Mouse (Mus musculus) myocyte (in vitro differentiated cells): Measurements from ENCODE around the gene Kcnip2. TPM values are rescaled to one million over a fixed set of nuclear protein-coding genes. Genes with fewer than 3 reads are reported as not detected.

Experiments
- H3K27me3 ChIP-seq: one replicate; pipeline ENCODE4 v1.6.1; 2011; ENCODE audit not compliant: control insufficient read depth, insufficient read depth, insufficient read length
- H3K36me3 ChIP-seq: one replicate; pipeline ENCODE4 v1.6.1; 2011; ENCODE audit not compliant: control insufficient read depth, insufficient read depth
- H3K4me2 ChIP-seq: one replicate; pipeline ENCODE4 v1.6.1; 2011; ENCODE audit warnings: low read depth, control low read depth
- H3K4me3 ChIP-seq: one replicate; pipeline ENCODE4 v1.5.1; 2011; ENCODE audit warnings: mild to moderate bottlenecking, control low read depth, moderate library complexity
- H3K79me2 ChIP-seq: one replicate; pipeline ENCODE4 v1.6.1; 2011; ENCODE audit not compliant: control insufficient read depth, insufficient read depth
- H3ac ChIP-seq: one replicate; pipeline ENCODE4 v1.6.1; 2011; ENCODE audit not compliant: control insufficient read depth, insufficient read length
- CEBPB ChIP-seq: IDR thresholded peaks from 2 replicates; pipeline ENCODE4 v1.6.1; 2011; ENCODE audit warnings: mild to moderate bottlenecking, moderate library complexity; ENCODE audit not compliant: poor library complexity, insufficient read depth, severe bottlenecking
- E2F4 ChIP-seq: IDR thresholded peaks from one replicate; pipeline ENCODE4 v1.6.1; 2011; ENCODE audit warnings: mild to moderate bottlenecking, control low read depth, moderate library complexity; ENCODE audit not compliant: insufficient read depth
- MAX ChIP-seq: IDR thresholded peaks from one replicate; pipeline ENCODE4 v1.6.1; 2011; ENCODE audit warnings: low read depth, mild to moderate bottlenecking, control low read depth
- MYOD1 ChIP-seq, 3 experiments: IDR thresholded peaks; one replicate each; pipeline ENCODE4 v1.6.1; 2011; ENCODE audit warnings: control low read depth in 2 of 3, low read depth in 2 of 3, mild to moderate bottlenecking in 2 of 3, moderate library complexity in 1 of 3; ENCODE audit not compliant: insufficient read length in 2 of 3, control insufficient read depth in 1 of 3
- MYOG ChIP-seq, 3 experiments: IDR thresholded peaks; one replicate each; pipeline ENCODE4 v1.6.1; 2011; ENCODE audit warnings: control low read depth in 2 of 3, low read depth in 2 of 3, mild to moderate bottlenecking in 2 of 3; ENCODE audit not compliant: insufficient read length in 2 of 3, control insufficient read depth in 1 of 3, insufficient read depth in 1 of 3
- POLR2A ChIP-seq: IDR thresholded peaks from one replicate; pipeline ENCODE4 v1.6.1; 2011; ENCODE audit warnings: low read depth, mild to moderate bottlenecking, control low read depth, moderate library complexity; ENCODE audit not compliant: insufficient read length
- POLR2AphosphoS2 ChIP-seq: IDR thresholded peaks from one replicate; pipeline ENCODE4 v1.6.1; 2011; ENCODE audit warnings: low read depth, control low read depth; ENCODE audit not compliant: insufficient read length
- REST ChIP-seq: IDR thresholded peaks from one replicate; pipeline ENCODE4 v1.6.1; 2011; ENCODE audit warnings: mild to moderate bottlenecking, control low read depth, moderate library complexity; ENCODE audit not compliant: insufficient read depth, insufficient read length
- SRF ChIP-seq: IDR thresholded peaks from one replicate; pipeline ENCODE4 v1.6.1; 2011; ENCODE audit warnings: low read depth; ENCODE audit not compliant: control insufficient read depth, insufficient read length
- TCF12 ChIP-seq: IDR thresholded peaks from one replicate; pipeline ENCODE4 v1.6.1; 2011; ENCODE audit warnings: mild to moderate bottlenecking, control low read depth; ENCODE audit not compliant: poor library complexity, insufficient read depth, severe bottlenecking
- TCF3 ChIP-seq: IDR thresholded peaks from one replicate; pipeline ENCODE4 v1.6.1; 2011; ENCODE audit warnings: low read depth, control low read depth; ENCODE audit not compliant: insufficient read length
- USF1 ChIP-seq: IDR thresholded peaks from one replicate; pipeline ENCODE4 v1.6.1; 2011; ENCODE audit warnings: low read depth, mild to moderate bottlenecking, control low read depth, moderate library complexity
- polyA plus RNA-seq: library from polyadenylated mRNA; unstranded; fragments of >200 nt; fragmentation: generic; extraction: Trizol; gene quantifications from one replicate; pipeline ENCODE4 v1.2.1, GENCODE M21; 2012; ENCODE audit warnings: missing spikeins

The Kcnip2 gene
- polyA plus RNA-seq, 1 experiment: 0.04 TPM

DNA sequence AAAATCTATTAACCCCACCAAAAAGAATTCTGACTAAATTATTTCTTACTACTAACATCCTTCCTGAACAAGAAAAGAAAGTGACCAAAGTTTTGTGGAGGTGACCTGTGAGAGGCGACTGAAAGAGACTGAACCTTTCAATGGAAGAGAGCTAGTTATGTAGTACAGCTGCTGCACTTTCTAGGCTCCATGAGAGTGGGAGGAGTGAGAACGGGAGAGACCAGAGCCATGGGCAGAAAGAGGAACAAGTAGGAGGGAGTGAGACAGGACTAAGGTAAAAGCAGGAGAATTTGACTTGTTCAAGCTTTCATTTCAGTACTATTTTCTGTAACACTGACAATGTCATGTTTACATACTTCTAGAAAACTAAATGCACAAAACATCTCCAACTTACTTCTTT lies 40.4 kb downstream of the Kcnip2 start:
- TF ChIP-seq E2F4 (no peak), USF1 (no peak), MYOG (IDR thresholded peaks at IDR 0.05; ENCODE audit: control insufficient read depth in 1 of 3, insufficient read depth in 1 of 3, insufficient read length in 2 of 3, low read depth in 2 of 3) (no peak), POLR2AphosphoS2 (no peak), MYOD1 (IDR thresholded peaks at IDR 0.05; ENCODE audit: control insufficient read depth in 1 of 3, insufficient read length in 2 of 3, low read depth in 2 of 3) (no peak), CEBPB (no peak), TCF12 (no peak)
- Histone ChIP-seq H3K79me2 (peaks cover 34% of the 10 kb centered on the region), H3K27me3 (no peaks in the 10 kb centered on the region)

DNA sequence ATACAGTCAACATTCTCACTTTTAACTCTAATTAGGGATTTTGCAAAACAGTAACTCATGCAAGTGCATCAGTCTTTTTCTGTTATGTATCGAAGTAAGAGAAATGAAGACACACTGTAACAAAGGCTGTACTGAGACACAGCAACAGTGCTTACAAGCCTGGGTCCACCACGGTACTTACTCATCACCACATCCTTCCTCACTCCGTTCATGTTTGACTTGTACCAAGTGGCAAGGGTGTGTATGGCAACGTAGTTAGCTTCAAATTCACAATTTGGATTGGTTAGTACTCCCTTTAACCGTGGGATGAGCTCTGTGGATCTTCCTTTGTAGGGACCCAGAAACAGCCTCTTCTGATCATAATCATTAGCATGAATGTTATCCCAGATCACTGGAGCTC lies 44.4 kb downstream of the Kcnip2 start:
- Histone ChIP-seq H3ac (no peak overlapping the region), H3K36me3 (peaks cover 84% of the 10 kb centered on the region), H3K27me3 (no peaks in the 10 kb centered on the region), H3K79me2 (peaks cover 10% of the 10 kb centered on the region), H3K4me2 (no peak overlapping the region), H3K4me3 (no peak overlapping the region)
- TF ChIP-seq SRF (no peak), POLR2AphosphoS2 (no peak), E2F4 (no peak), MYOG (IDR thresholded peaks at IDR 0.05; ENCODE audit: control insufficient read depth in 1 of 3, insufficient read depth in 1 of 3, insufficient read length in 2 of 3, low read depth in 2 of 3) (no peak), REST (no peak), USF1 (no peak), TCF12 (no peak), MYOD1 (IDR thresholded peaks at IDR 0.05; ENCODE audit: control insufficient read depth in 1 of 3, insufficient read length in 2 of 3, low read depth in 2 of 3) (no peak), CEBPB (no peak), POLR2A (no peak), TCF3 (no peak), MAX (no peak)

More for the DNA sequence above, 40.4 kb downstream of the Kcnip2 start:
- Histone ChIP-seq H3K4me2 (no peak overlapping the region), H3ac (no peak overlapping the region), H3K36me3 (peaks cover 61% of the 10 kb centered on the region), H3K4me3 (no peak overlapping the region)

DNA sequence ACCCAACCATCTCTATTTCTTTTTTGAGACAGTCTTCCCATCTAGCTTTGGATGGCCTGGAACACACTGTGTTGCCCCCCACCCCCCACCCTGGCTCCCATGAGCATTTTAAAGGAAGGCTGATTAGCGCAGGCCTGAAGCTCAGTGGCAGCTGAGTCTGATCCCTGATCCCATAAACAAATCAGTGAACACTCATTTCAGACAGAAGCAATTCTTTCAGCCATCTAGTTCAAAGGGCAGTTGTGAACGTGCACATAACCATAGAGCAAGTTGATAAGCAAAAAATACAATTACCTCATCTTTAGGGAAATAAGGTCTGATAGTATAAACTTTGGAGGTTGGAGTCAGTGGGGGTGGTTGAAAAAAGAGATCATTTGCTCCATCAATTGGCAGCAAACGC lies 55.1 kb downstream of the Kcnip2 start:
- no peak overlapping the region for H3ac ChIP-seq
- TF ChIP-seq SRF (no peak), MAX (no peak), CEBPB (no peak), REST (no peak), MYOG (IDR thresholded peaks at IDR 0.05; ENCODE audit: control insufficient read depth in 1 of 3, insufficient read depth in 1 of 3, insufficient read length in 2 of 3, low read depth in 2 of 3) (no peak), TCF12 (no peak), USF1 (no peak), MYOD1 (IDR thresholded peaks at IDR 0.05; ENCODE audit: control insufficient read depth in 1 of 3, insufficient read length in 2 of 3, low read depth in 2 of 3) (no peak), POLR2AphosphoS2 (no peak)
- no peaks in the 10 kb centered on the region for H3K27me3 ChIP-seq
- no peak overlapping the region for H3K4me3 ChIP-seq
- no peak overlapping the region for H3K4me2 ChIP-seq
- no peaks in the 10 kb centered on the region for H3K79me2 ChIP-seq
- H3K36me3 ChIP-seq: peaks cover 78% of the 10 kb centered on the region

DNA sequence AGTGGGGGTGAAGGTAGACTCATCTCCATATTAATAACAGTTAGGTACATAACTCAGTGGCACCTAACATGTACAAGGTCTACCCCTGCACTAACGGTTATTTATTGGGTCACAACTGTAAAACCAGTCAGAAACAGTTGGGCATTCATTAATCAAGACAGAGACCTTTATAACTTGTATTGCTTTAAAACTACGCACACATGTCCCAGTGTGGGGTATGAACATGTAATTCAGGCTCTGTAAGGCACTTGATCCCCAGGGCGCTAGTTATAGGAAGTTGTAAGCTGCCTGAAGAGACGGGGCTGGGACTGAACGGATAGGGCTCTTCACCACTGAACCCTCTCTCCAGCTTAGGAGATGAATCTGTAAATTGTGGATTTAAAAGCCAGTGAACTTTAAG lies 57.2 kb downstream of the Kcnip2 start:
- Histone ChIP-seq H3K27me3 (no peaks in the 10 kb centered on the region), H3K4me3 (no peak overlapping the region), H3ac (no peak overlapping the region), H3K4me2 (no peak overlapping the region), H3K79me2 (no peaks in the 10 kb centered on the region), H3K36me3 (peaks cover 77% of the 10 kb centered on the region)
- TF ChIP-seq TCF3 (no peak), MYOD1 (IDR thresholded peaks at IDR 0.05; ENCODE audit: control insufficient read depth in 1 of 3, insufficient read length in 2 of 3, low read depth in 2 of 3) (no peak), MAX (no peak), TCF12 (no peak), CEBPB (no peak), E2F4 (no peak), POLR2A (no peak), POLR2AphosphoS2 (no peak), MYOG (IDR thresholded peaks at IDR 0.05; ENCODE audit: control insufficient read depth in 1 of 3, insufficient read depth in 1 of 3, insufficient read length in 2 of 3, low read depth in 2 of 3) (no peak), SRF (no peak), USF1 (no peak), REST (no peak)

DNA sequence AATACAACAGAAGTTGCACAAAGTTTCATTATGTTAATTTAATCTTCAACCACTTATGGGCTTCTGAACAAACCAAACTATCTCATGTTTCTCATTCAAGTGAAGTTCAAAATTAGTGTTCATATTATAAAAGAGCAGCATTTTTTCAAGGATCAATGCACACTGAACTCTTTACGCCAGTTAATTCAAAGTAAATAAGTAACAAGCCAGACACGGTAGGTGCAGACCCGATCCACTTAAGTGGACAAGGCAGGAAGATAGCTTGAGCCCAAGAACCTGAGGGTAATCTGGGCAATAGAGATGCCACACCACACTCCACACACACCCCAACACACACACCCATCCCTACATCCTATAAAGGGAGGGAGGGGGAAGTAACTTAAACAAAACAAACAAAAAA lies 62.3 kb downstream of the Kcnip2 start:
- Histone ChIP-seq H3K4me3 (no peak overlapping the region), H3K27me3 (no peaks in the 10 kb centered on the region), H3K4me2 (no peak overlapping the region), H3K36me3 (peaks cover 49% of the 10 kb centered on the region), H3K79me2 (no peaks in the 10 kb centered on the region), H3ac (no peak overlapping the region)
- TF ChIP-seq E2F4 (no peak), TCF12 (no peak), MYOG (IDR thresholded peaks at IDR 0.05; ENCODE audit: control insufficient read depth in 1 of 3, insufficient read depth in 1 of 3, insufficient read length in 2 of 3, low read depth in 2 of 3) (no peak), POLR2AphosphoS2 (no peak), MYOD1 (IDR thresholded peaks at IDR 0.05; ENCODE audit: control insufficient read depth in 1 of 3, insufficient read length in 2 of 3, low read depth in 2 of 3) (no peak), POLR2A (no peak), SRF (no peak), CEBPB (no peak), MAX (no peak), USF1 (no peak), REST (no peak), TCF3 (no peak)
